Mouse (Mus musculus): ENCODE measurements around the gene Atxn7l1. TPM values are rescaled to one million over a fixed set of nuclear protein-coding genes. Genes with fewer than 3 reads are reported as not detected.

The Atxn7l1 gene
- polyA plus RNA-seq, 1 experiment from 2014 or later = 12.5 TPM

DNA sequence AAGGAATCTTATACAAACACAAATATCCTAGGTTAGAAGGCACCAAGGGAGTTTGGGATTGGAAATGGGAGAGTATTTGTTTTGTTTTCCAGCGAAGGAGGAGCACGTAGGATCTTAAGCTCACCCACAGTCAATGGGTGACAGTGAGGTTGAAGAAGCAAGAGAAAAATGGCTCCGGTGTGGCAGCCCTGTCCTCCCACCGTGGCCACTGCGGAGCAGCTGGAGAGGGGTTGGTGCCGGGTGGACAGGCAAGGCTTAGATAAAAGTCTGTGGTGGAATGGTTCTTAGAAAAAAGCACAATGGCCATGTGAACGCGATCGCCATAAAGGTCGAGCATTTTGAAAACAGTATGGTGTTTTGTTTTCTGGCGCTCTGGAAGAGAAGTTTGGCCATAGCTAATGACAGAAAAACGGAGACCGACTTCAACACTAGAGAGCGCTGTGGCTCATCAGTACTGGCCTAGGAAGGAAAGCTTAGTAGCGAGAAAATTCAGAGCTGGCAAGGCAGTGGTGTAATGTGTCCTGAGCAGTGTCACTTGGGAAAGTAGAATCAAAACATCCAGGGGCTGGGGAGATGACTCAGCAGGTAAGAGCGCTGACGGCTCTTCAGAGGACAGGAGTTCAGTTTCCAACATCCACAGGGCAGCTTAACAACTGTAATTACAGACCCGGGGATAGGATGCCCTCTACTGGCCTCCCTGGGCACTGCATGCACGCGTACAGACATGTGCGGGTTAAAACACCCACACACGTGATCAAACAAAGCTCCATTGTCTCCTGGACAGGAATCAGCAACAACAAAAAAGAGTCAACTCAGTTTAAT, 232.3 kb downstream of the Atxn7l1 start:
- H3K4me3 ChIP-seq (replicated peaks) = 0 out of 2 replicates have a peak overlapping the region, but pooled peaks have one; percentile 21
- H3K27me3 ChIP-seq (replicated peaks) = no peaks in the 10 kb centered on the region
- WGBS = 21% methylated on average over 22 of the region's 22 CpGs
- peak overlapping the region; percentile 60 for H3K4me2 ChIP-seq (replicated peaks)
- H3K4me1 ChIP-seq (replicated peaks) = no peaks in the 10 kb centered on the region
- H3K36me3 ChIP-seq = no peaks in the 10 kb centered on the region
- H3K9me3 ChIP-seq = no peaks in the 10 kb centered on the region
- peak; percentile 91 for ATAC-seq
- no peak overlapping the region for H3K9ac ChIP-seq
- H3K27ac ChIP-seq = no peak overlapping the region

DNA sequence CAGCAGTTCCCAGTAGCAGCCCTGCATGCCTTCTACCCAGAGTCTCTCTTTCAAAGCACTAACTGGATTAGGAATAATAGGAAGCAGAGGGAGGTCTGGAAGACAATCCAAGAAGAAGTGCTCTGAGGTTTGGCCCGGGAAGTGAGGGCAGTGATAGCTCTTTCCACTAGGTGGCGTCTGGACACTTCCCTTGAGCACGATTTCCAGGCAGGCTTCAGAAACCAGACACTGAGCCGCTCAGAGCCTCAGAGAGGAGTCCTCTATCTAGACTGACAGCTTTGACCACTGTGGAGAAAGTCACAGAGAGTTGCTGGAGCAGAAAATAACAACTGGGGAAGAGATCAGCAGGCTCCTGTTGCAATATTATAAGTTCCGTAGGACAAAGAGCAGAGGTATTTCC, 241.3 kb downstream of the Atxn7l1 start:
- H3K27ac ChIP-seq = no peak overlapping the region
- H3K27me3 ChIP-seq (replicated peaks) = no peaks in the 10 kb centered on the region
- H3K4me3 ChIP-seq (replicated peaks) = no peak overlapping the region
- no peaks in the 10 kb centered on the region for H3K36me3 ChIP-seq
- ATAC-seq = peak; percentile 71
- H3K4me2 ChIP-seq (replicated peaks) = no peak overlapping the region
- no peaks in the 10 kb centered on the region for H3K4me1 ChIP-seq (replicated peaks)
- no peak overlapping the region for H3K9ac ChIP-seq
- H3K9me3 ChIP-seq = no peaks in the 10 kb centered on the region
- WGBS = 9% methylated on average over 5 of the region's 5 CpGs

DNA sequence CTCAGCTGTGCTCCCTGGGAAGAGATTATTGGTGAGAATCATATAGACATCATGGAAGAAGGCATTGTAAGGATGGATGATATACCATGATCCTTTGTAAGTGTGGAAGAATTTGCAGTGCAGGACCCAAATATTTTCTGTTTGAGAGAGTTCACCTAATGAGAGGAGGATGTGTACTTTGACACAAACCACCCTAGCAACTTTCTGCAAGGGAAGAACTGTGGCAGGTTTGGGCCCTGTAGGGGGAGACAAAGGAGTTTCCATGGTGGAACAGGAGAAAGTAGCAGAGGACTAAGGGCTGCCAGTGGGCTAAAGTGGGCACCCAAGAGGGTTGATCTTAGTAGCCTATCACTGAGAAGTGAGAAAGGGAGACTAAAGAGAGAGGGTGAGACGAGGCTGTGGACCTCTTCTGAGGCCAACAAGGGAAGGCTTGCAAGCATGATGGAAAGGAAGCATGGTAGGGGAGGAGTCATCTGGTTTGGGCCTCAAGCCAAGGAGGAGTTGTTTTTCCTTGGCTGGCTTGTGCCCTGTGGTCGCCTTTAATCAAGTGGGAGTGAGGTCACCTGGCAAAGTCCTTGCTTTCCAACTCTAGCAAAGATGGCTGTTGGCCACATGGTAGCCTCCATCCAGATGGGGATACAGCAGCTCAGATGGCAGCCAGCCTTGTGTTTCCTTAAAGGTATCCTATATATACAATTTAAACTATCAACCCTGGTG, 243.5 kb downstream of the Atxn7l1 start:
- no peak for ATAC-seq
- 63% methylated on average over 2 of the region's 2 CpGs for WGBS

DNA sequence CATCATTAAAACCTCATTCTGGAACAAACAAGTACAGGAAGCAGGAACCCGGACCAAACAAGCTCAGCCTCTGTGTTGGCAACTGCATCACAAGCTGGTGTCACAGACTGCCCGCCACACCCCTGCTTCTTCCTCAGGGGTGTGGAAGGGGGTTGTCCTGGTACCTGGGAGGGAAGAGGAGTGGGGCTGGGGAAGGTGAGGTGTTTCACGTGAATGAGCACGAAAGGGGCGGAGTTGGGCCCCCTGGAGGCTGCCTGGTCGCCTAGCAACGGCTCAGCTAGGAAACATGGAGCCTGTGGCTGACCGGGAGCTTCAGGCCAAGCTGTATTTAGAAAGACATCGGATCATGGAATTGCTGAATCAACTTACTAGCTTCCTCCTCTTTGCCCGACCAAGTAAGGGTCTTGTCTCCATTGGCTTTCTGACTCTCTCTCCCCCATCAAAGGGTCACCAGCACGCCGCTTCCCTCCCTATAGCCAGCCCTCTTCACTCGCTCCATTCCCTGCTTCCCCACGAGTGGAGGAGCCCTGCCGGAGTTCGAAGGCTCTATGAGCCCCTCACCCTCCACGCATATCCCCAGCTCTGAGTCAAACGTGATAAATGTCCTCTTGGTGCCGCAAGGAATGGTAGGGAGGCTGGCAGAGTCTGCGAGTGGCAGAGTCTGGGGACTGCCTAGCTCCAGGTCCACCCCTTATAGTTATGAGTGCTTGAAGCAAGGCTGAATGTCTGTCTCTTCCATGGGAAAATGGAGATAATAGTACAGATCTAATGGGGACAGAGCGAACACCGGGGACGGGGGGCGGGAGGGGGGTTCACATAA, 247.5 kb downstream of the Atxn7l1 start, which contains the start of gene Efcab10:
TSS of gene Efcab10 (plus strand) at position 51 of the 820 bp plus-strand sequence.
- Histone ChIP-seq H3K9ac (no peak within 1 kb of the TSS), H3K27me3 (replicated peaks) (no peaks in the 10 kb centered on the region), H3K36me3 (no peaks in the 10 kb centered on the region), H3K27ac (no peak within 1 kb of the TSS), H3K4me3 (replicated peaks) (peak within 1 kb of the TSS; percentile 19), H3K9me3 (no peaks in the 10 kb centered on the region), H3K4me2 (replicated peaks) (peak within 1 kb of the TSS; percentile 53), H3K4me1 (replicated peaks) (0 out of 2 replicates have a peak, but pooled peaks cover 3% of the 10 kb centered on the region)
- ATAC-seq = peak; percentile 47
- 13% methylated on average over 24 of the region's 24 CpGs for WGBS

More for the DNA sequence above, 243.5 kb downstream of the Atxn7l1 start:
- Histone ChIP-seq H3K4me2 (replicated peaks) (no peak overlapping the region), H3K36me3 (no peaks in the 10 kb centered on the region), H3K4me1 (replicated peaks) (0 out of 2 replicates have a peak, but pooled peaks cover 3% of the 10 kb centered on the region), H3K27ac (no peak overlapping the region), H3K9me3 (no peaks in the 10 kb centered on the region), H3K4me3 (replicated peaks) (no peak overlapping the region), H3K9ac (no peak overlapping the region), H3K27me3 (replicated peaks) (no peaks in the 10 kb centered on the region)

DNA sequence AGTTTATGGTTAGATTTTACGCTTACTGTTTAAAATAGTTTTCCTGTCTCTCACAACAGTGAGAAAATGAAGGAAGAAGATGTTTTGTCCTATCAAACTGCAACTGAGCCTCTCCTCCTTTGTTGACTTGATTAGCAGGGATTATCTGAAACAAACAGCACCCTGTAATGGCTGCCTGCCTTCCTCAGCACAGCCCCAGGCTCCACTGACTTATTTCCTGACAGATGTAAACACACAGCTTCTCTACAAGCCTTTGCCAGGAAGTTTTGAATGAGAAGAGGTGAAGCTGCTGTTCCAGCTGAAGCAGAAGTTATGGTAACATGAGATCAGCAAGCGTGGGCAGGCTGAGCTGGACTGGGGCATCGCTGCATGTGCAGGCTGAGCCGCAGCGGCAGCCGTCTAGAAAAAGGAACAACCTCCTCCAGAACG, 255.8 kb downstream of the Atxn7l1 start:
- Histone ChIP-seq H3K27ac (no peak overlapping the region), H3K4me2 (replicated peaks) (no peak overlapping the region), H3K4me1 (replicated peaks) (no peaks in the 10 kb centered on the region), H3K4me3 (replicated peaks) (no peak overlapping the region), H3K27me3 (replicated peaks) (no peaks in the 10 kb centered on the region), H3K9ac (no peak overlapping the region), H3K9me3 (no peaks in the 10 kb centered on the region), H3K36me3 (no peaks in the 10 kb centered on the region)
- no peak for ATAC-seq
- 26% methylated on average over 7 of the region's 7 CpGs for WGBS

DNA sequence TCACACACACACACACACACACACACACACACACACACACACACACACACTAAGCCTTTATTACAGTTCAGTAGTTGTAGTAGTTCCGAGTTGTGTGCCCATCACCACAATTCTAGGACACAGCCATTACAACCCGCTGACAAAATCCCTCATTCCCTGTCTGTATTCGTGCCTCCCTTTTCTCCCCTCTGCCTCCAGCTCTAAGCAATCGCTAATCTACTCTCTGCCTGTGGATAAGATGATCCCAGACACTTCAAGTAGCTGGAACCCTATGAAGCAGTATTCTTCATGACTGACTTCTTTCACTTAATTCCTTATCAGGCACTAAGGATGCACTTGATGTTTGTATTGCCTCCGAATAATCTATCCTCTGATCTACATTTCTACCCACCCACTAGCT, 257.5 kb downstream of the Atxn7l1 start:
- Histone ChIP-seq H3K4me2 (replicated peaks) (no peak overlapping the region), H3K4me1 (replicated peaks) (no peaks in the 10 kb centered on the region), H3K36me3 (no peaks in the 10 kb centered on the region), H3K4me3 (replicated peaks) (no peak overlapping the region), H3K9ac (no peak overlapping the region), H3K27me3 (replicated peaks) (no peaks in the 10 kb centered on the region), H3K9me3 (no peaks in the 10 kb centered on the region), H3K27ac (no peak overlapping the region)
- ATAC-seq = no peak
- 72% methylated on average over 5 of the region's 5 CpGs for WGBS

DNA sequence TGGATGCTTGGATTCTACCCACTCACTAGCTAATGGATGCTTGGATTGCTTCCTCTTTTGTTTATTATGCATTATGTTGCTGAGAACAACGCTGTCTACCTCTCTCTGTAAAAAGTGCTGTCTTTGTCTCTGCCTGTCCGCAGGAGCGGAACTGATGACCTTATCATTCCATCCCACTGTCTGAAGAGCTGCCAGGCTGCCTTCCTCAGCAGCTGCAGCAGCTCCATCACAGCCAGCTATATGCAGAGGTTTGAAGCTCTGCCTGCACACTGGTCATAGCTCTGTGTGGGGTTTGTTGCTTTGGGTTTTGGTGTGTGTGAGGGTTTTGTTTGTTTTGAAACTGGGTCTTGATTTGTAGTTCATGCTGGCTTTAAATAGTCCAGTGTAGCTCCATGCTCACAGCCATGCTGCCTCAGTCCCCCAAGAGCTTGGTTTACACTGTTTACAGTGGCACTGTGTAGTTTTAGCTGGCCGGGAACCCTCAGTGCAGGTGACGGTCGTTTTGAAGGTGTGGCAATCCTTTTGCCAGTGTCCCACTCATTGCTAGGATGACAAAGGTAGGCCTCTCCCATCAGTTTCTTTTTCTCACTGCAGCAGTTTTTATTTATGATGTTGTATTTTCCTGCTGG, 258.0 kb downstream of the Atxn7l1 start:
- H3K4me3 ChIP-seq (replicated peaks) = no peak overlapping the region
- no peaks in the 10 kb centered on the region for H3K36me3 ChIP-seq
- H3K9ac ChIP-seq = no peak overlapping the region
- no peaks in the 10 kb centered on the region for H3K27me3 ChIP-seq (replicated peaks)
- H3K9me3 ChIP-seq = no peaks in the 10 kb centered on the region
- H3K4me1 ChIP-seq (replicated peaks) = no peaks in the 10 kb centered on the region
- H3K27ac ChIP-seq = no peak overlapping the region
- WGBS = 42% methylated on average over 6 of the region's 6 CpGs
- ATAC-seq = no peak
- H3K4me2 ChIP-seq (replicated peaks) = no peak overlapping the region

DNA sequence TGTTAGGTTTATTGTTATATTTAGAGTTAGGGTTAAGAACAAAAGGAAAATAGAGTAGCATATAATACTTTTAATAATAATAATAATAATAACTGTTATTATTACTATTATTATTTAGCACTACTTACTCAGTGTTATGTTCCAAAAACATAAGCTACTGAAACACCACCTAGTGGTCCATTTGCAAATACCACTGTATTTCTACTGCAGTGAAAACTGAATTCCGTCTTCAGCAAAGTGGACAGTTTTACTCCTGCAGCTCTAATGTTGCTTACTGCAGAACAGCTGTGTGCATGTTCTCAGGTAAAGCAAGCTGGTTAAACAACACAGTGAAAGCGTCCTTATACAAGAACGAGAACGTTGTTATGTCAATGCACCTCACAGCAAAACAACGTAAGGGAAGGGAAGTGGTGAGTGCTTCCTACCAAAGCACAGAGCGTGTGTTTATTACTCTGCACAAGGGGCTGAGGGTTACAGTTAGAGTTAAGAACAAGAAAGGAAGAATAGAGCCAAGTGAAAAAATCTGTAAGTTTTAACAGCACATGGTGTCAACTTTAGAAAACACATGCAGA, 264.2 kb downstream of the Atxn7l1 start:
- H3K27me3 ChIP-seq (replicated peaks) = no peaks in the 10 kb centered on the region
- H3K4me3 ChIP-seq (replicated peaks) = no peak overlapping the region
- H3K4me2 ChIP-seq (replicated peaks) = no peak overlapping the region
- no peaks in the 10 kb centered on the region for H3K4me1 ChIP-seq (replicated peaks)
- no peak for ATAC-seq
- no peak overlapping the region for H3K27ac ChIP-seq
- H3K36me3 ChIP-seq = no peaks in the 10 kb centered on the region
- H3K9me3 ChIP-seq = no peaks in the 10 kb centered on the region
- H3K9ac ChIP-seq = no peak overlapping the region
- WGBS = 49% methylated on average over 6 of the region's 6 CpGs

Other genes with a start within 250 kb of the Atxn7l1 start
- 157 and 159 TPM in 2 replicates for gene Sypl, start 193.8 kb upstream of the Atxn7l1 start, polyA plus RNA-seq (2015; fragmentation: Nextera tagmentation; extraction: Ambion mirVana)
- gene Cdhr3, start 54.8 kb upstream of the Atxn7l1 start, polyA plus RNA-seq (2015; fragmentation: Nextera tagmentation; extraction: Ambion mirVana) = not detected in 2 replicates
- gene Efcab10, start 247.2 kb downstream of the Atxn7l1 start, polyA plus RNA-seq (2015; fragmentation: Nextera tagmentation; extraction: Ambion mirVana) = 0.30 TPM in 1 of 2 replicates, not detected in the other